Mouse (Mus musculus) thymus, adult 2 months (tissue): ENCODE measurements around the gene Jag2.

Source experiments
- CTCF ChIP-seq: fragments of 200-500 bp; IDR thresholded peaks from 2 replicates; pipeline ENCODE4 v1.5.1; 2012; ENCODE audit warnings: mild to moderate bottlenecking, control low read depth, low read length, moderate library complexity, borderline replicate concordance; ENCODE audit not compliant: control insufficient read depth, poor library complexity, insufficient read depth; ENCODE audit errors: extremely low read depth
- POLR2A ChIP-seq: fragments of 200-500 bp; IDR thresholded peaks from 2 replicates; pipeline ENCODE4 v1.6.1; 2012; ENCODE audit warnings: mild to moderate bottlenecking, low read length, control low read depth, moderate library complexity; ENCODE audit not compliant: control insufficient read depth, poor library complexity, insufficient read depth; ENCODE audit errors: extremely low read depth

- TF ChIP-seq CTCF, result no peak
- TF ChIP-seq POLR2A, result no peak
Measured at GRCm38 (mm10) chr12:112961872-112962271, 32.3 kb upstream of the Jag2 start.
